Mouse (Mus musculus) R1 (cell line): ENCODE measurements at regions not wholly inside any gene's neighbourhood (a gene's known extent, or its start where the extent isn't known, plus 50 kb on each side); places are given as distances from the start of the nearest gene placed in this dataset.

Experiments
- DNase-seq: peaks from one replicate; pipeline ENCODE4 v3.0.0-alpha.2; 2018; ENCODE audit warnings: low read depth, low spot score

DNA sequence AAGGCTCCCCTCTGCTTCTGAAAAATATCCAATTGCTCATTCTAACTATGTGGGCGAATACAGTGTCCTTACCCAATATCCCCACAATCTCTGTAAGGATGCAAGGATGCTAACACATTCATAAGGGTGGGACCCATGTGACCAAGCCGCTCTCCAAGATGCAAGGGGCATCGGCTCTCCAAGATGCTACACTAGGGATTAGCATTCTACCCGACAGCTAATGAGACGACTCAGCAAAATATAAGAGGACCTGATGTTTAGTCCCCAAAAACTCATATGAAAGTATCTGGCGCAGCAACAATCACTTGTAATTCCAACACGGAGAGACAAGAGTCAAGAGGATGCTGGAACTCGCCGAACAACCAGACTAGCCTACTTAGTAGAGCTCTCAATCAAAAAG, 299.6 kb upstream of the Jmjd1c start:
- no peak for DNase-seq

DNA sequence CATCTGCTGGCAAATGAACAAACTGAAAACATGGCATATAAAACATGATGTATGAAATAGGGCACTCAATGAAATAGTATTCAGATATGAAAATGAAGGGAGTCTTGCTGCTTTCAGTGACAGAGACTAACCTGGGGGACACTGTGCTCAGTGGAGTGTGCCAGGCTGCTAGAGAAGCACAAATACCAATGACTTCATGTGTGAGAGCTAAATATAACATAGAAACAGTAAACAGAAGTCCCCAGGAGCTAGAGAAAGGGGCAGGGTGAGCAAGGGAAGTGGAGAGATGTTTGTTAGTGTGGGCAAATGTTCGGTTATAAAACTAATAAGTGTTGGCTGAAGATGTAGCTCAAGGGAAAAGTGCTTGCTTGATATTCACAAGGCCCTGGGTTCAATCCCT, 293.2 kb upstream of the Jmjd1c start:
- no peak for DNase-seq

DNA sequence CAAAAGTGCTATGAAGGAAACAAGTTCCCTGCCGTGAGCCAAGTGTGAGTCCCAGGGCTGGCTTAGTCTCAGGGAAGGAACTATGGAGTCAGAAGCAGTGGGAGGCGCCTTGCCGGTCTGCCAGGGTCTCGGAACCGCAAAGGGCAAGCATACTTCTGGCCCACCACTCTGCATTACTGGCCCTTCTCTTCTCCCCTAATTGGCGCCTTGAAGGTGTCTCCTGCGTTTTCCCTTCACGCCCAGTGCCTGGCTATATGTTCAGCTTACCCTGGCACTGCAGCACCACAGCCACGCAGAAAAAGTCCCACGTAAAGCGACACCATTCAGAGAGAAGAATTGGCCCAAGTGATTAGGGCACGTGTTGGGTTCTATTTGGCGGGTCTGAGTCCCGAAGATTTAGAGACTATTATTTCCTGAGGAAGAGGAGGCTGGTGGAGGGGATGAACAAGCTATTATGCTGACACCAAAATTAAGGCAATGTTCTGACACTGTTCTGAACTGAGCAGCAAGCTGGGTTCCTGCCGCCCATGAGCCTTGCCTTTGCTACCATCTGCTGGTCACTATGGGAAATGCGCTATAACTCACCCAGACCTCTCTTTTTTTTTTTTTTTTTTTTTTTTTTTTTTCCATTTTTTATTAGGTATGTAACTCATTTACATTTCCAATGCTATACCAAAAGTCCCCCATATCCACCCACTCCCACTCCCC, 288.5 kb upstream of the Jmjd1c start:
- DNase-seq = peak; percentile 58

DNA sequence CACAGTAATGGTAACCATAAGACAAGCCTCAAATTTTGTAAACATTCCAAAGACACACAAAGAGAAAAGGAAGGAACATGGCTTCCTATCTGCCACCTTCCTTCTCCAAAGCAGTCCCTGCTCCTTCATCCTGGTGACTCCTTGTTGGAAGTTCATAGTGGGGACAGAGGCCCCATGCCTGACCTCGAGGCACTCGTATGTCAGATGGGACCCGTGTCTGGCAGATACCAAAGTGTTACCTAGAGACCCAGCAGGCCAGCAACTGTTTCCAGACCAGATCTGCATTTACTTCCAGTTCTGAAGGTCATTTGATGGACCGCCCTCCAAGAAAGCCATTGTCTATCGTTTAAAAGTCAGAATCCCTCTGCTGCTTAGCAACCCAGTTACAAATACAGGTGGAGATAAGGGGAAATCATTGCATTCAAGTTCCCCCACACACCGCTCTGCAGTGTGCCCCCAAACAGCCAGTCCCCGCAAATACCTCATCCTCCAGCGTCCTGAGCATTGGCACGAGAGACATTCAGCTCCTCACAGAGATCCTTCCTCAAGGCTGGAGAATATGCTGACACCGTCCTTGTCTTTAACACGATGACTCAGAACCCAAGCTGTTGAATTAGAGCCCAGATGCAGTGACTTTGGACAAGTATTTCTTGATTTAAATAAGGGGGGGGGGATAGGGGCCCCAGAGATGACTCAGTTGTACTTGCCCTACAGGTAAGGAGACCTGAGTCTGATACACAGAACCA, 283.2 kb upstream of the Jmjd1c start:
- DNase-seq = peak; percentile 70

DNA sequence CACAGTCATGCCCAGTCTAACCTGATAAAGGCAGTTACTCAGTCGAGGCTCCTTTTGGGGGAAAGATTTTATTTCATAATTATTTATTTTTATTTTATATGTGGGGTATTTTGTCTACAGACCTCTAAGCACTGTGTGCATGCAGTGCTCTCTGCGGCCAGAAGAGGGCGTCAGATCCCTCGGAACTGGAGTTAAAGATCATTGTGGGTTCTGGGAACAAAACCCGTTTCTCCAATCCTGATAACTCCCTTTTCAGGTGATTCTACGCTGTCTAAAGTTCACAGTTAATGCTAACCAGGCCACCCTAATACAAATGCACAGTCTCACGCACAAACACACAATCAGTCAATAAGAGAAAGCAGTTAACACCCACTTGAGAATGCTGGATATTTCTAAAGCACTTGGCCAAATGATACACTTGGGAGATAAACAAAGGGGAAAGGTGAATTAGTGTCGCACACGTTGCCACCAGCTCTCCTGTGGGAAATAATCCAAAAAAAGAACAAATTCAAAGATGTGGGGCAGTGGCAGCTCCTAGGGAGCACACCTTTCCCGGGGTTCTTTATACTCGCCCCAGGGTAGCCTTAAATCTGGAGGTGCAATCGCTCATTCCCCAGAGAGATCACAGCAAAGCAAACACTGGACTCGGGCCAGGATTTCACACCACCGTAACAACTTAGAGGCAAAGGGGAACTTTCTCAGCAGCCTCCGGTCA, 281.9 kb upstream of the Jmjd1c start:
- DNase-seq = peak; percentile 64

DNA sequence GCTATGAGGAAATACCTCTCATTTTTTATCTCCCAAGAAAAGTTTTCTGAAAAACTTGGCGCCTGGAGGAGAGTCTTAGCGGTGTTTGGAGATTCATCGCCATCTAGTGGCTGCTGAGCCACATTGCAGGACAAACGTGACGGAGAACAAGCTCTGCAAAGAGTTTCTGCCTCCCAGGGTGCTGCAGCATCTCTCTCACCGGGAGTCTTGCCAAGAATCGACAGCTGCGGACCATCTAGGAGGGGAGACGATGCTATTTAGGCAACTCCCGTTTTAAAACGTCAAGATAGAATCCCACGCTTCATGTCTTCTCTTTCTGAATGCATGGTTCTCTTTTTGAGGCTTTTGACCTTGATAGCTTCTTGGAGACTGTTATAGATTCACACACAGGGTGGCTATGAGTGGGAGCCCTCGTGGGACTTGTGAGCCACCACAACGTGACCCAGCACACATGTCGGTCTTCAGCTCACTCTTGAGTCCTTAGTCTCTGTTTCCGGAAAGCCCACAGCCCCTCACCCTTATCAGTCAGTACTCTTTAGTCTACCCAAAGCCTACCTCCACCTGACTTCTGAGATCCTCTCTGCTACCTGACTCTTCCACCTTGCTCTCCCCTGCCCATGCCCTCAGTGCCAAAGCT, 281.2 kb upstream of the Jmjd1c start:
- peak; percentile 89 for DNase-seq

DNA sequence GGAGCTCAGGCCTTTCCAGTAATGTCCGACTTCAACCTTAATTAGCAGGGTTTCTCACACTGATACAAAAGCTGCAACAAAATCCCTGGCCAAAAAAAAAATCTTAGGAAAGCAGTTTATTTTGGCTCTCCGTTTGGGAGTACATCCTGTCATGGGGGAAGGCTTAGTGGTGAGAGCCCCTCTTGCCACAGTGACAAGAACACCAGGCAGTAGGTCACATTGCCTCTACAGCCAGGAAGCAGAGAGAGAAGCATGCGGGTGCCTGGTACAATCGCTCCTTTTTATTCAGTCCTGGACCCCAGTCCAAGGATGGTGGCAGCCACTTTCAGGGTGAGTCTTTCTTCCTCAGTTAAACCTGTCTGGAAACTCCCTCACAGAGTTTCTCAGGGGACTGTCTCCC, 280.0 kb upstream of the Jmjd1c start:
- DNase-seq = no peak

DNA sequence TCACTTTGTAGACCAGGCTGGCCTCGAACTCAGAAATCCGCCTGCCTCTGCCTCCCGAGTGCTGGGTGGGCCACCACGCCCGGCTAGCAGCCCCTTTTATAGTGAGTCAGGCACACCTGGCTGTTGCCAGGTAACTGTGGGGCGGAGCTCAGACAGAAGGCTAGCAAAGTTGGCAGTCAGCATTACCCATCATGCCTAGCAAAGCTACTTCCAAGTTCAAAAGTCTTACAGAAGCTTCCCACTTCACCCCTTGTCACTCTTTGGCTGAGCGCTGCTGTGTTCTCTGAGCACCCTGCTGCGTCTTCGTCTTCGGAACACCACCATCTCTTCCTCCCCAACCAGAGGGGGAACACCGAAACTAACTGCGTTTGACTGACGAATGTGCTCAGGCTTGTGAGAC, 279.1 kb upstream of the Jmjd1c start:
- peak; percentile 81 for DNase-seq

DNA sequence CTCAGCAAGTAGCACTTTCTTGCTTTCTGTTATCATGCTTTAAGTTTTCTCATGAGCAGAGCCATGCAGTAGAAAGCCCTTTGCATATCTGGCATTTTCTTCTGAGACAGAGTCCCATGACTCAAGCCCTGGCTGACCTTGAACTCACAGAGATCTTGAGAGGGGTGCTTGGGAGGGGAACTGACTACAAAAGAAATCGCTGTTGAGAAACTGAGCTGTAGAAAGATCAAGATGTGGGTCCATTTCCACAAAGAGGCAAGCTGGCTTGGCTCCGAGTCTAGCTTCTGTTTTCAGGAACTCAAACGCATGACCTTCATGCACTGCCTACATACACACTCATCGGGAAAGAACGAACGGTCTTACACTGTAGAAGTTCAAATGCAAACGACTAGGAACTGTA, 278.0 kb upstream of the Jmjd1c start:
- peak; percentile 61 for DNase-seq

DNA sequence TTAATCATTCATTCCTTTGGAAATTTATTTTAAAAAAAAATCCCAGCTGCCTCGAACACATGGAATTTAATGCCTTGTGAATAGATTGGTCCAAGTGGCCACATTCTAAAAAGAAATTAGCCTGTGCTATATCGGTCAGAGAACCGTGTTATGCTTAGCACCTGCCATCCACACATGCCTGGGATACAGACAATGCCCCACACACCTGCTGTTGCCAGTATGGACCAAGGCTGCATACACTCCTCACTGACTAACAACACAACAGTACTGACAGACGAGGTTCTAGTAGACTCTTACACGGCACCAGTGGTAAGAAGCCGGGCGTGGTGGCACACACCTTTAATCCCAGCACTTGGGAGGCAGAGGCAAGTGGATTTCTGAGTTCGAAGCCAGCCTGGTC, 276.4 kb upstream of the Jmjd1c start:
- DNase-seq = no peak

DNA sequence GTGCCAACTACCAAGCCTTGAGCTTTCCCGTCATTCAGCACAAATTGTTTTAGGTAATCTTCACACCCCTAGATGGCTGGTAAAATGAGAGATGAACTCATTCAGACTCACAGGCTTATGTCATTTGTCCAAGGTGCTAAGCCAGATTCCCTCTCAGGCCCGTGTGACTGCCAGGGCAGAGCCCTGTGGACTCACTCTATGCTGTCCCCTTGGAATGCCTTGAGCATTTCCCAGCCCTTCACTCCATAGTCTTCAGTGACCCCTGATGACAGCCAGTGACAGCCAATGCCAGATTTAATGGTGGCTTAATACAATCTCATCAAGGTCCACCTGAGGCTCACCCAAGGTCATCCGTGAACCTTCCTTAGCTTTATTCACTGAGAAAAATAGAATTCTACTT, 270.2 kb upstream of the Jmjd1c start:
- DNase-seq = no peak

DNA sequence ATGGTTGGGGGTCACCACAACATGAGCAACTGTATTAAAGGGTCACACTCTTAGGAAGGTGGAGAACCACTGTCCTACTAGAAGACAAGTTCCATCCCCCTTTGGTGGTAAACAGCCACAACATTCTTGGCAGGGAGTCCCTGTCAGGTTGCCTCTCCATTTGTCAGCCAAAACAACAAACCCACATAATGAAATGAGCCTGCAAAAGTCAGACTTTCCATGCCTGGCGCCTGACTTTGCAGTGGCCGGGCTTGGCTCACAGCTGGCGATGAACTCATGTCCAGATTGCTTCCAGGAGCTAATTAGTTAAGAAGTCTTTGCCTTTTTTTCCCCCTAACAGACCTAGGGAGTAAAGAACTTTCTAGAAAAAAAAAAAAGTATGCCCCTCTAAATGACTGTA, 269.6 kb upstream of the Jmjd1c start:
- DNase-seq = no peak

DNA sequence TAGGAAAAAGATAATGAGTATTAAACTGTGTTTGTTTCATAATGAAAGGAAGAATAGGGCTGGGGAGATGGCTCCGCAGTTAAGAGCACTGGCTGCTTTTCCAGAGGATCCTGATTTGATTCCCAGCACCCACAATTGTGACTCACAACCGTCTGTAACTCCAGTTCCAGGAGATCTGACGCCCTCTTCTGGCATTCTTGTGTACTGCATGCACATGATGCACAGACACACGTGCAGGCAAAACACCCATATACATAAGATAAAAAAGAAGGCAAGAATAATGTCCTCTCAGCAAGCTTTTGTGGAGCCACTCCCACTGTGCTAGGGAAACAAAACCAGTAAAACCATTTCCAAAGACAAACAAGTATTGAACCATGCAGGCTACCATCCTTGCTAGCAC, 261.0 kb upstream of the Jmjd1c start:
- peak; percentile 63 for DNase-seq

DNA sequence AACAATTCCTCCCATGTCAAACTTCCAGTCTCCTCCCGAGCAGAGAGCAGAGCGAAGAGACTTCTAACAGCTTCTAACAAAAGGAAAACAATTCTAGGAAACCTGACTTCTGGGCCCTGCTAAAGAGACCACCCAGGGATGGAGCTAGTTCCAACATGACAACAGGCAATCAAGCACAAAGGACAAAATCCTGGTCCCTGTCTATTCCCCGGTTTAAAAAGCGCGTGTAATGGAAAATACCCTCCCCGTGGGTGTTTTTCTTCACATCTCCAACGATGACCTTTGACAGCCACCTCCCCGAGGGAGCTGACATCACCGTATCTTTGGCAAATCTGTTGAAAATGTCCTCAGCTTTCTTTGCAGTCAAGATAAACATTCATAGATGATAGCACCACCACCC, 256.9 kb upstream of the Jmjd1c start:
- DNase-seq = no peak

DNA sequence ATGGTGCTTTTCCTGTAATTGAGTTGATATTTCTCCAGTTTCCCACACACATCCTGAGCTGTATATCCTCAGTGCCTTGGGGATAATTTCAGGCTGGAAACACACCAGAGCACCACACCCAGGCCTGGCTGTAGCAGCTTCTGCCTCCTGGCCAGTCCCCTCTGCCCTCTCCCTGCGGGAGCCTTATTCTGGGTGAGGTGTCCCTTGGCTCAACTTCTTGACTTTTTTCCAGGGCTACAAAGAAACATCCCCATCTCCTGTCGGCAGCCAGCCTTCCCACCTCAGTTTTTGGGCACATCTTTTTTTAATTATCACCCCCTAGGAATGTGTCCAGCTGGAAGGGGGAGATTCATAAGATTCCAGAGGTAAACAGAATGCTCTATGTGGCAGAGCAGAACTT, 252.7 kb upstream of the Jmjd1c start:
- no peak for DNase-seq

DNA sequence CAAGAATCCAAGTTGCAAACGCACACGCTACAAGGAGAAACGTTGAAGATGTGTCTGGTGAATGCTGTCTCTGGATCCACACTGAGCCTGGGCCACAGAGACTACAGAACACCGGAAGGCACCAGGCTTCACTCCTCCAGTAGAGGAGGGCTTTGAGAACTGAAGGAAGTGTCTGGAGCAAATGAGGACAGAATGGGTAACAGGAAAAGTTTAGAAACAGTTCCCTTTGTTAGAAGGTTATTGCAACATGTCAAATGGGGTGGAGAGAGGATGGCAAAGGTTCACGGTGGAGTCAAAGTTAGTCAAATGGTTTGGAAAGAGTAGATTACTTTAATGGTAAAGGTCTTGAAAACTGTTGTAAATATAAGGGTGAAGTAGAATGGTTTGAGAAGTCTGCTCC, 247.1 kb upstream of the Jmjd1c start:
- DNase-seq = no peak

DNA sequence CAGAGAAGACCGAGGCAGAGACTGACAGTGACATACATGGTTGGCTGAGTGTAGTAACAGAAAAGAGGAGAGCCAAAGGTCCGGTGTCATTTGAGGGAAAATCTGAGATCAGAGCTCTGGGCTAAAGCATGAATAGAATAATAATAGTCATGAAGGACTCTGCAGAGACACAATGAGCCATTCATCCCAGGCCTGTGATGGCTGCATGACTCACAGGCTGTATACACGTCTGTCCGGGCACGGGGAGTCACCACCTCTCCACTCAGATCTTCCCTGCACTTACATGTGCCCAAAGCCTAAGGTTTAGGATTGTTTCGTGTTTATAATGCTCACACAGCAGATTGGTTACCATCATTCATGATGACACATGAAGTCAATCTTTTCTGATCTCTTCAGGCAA, 246.2 kb upstream of the Jmjd1c start:
- DNase-seq = no peak

DNA sequence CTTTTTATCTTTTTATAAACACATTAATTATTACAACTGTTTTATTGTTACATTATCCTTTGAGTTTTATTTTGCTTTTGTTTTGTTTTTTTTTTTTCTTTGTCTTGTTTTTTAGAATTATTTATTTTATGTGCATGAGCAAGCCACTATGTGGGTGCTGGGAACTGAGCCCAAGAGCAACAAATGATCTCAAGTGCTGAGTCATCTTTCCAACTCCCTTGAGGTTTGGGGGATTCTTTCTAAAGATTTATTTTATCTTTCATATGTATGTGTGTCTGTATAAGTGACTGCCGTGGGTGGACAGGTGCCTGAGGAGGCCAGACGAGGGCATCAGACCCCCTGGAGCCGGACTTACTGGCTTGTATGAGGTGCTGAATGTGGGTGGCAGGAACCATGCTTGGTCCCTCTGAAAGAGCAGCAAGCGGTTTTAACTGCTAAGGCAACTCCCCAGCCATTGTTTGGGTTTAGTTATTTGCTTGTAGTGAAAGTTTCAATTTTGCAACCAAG, 244.9 kb upstream of the Jmjd1c start:
- no peak for DNase-seq

DNA sequence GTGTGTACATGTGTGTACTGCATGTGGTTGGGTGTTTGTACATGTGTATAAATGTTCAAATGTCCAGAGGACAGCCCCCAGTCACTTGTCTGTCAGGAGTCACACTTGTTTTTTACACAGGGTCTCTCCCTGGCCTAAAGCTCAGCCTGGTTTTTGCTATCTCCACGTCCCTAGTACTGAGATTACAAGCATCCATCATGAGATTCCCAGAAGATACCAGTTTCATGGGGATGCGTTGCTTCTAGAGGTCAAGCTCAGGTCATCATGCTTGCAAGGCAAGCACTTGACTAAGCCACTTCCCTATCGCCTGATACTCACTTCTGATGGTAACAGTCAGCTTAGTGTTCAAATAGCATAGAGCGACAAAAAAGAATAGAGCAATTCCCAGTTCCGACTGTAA, 244.1 kb upstream of the Jmjd1c start:
- DNase-seq = no peak

DNA sequence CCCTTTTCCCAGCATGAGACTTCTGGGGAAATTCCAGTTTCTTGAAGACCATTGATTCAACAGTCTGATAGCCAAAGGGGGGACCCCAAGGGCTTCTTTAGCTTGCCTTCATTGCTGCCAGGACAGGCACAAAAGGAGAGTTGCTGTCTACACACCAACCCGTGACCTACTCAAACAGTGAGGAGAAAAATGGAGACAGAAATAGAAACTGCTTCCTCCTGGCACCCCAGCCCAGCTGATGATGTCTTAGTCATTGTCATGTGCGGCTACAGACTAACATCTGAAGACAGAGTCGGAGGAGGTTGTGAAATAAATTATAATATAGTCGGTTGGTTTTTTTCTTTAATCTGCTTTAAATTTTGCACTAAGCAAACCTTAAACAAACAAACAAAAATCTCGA, 243.2 kb upstream of the Jmjd1c start:
- no peak for DNase-seq

DNA sequence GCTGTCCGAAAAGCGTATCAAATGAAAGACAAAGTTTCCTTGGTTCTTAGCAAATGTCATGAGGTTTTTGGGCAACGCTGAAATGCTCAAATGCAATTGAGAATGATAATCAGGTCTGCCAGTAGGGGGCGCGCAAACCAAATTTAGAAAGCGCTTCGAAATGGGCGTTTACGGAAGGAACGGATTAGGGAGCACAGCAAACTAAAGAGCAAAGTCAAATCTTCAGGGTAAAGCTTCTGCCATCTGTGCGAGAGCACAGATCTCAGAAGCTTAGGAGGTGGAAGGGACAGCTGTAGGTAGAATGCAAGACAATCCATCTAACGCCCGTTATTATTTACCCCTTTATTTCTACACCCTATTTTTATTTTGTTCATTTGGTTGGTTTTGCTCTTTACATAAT, 242.7 kb upstream of the Jmjd1c start:
- peak; percentile 85 for DNase-seq

DNA sequence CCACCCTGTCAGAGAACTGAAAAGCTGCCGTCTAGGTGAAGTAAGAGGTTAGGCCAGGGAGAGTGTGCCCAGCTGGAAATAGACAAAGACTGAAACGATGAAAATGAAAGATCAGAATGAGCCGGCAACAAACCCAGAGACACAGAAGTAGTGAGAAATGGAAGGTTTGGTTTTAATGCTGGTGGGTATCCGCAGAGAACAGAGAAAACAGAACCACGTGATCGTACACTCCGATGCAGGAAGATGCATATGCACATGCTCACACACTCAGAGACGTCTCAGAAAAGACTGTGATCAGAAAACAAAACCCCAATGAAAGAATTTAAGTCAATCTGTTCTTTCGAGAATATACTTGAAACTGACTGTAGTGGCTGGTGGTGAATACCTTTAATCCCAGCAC, 241.0 kb upstream of the Jmjd1c start:
- DNase-seq = no peak
